Mouse (Mus musculus): ENCODE data around the gene BC030867. TPM values are rescaled to one million over a fixed set of nuclear protein-coding genes. Genes with fewer than 3 reads are reported as not detected.
A peak's percentile ranks its signal among the peaks of the same experiment; 100 is the strongest.

The BC030867 gene
- polyA plus RNA-seq, 1 experiment = 7.2 TPM

DNA sequence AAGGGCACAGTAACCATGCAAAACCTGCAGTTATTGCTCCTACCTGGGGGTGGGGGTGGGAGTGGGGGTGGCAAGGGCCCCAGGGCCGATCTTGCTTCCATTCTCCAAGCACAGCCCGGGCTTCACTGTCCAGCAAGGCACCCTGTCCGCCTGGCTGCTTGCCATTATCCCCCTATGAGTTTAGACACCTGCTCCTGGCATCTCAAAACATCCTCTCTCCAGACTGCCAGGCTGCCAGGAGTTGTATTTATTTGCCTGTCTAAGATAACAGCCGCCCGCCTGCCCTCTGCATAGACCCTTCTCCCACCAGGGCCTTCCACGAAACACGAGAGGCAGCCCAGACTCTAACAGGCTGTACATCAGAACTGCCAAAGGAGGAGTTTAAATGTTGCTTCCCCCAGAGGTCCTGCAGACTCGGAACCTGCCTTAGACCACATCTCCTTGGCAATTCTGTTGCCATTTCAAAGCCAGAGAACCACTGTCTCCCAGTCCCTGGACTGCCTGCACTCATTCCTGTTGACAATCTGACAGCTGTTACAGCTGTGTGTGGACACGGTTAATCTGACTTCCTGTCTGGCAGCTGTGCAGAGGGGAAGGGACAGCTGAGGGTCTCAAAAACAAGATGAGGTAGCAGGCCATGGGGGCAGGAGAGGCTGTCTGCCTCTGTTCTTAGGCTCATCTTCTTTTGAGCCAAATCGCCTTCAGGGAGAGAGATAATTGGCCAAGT, 34.1 kb upstream of the BC030867 start:
- Histone ChIP-seq H3K4me1 (ENCODE audit: control insufficient read depth, insufficient read depth, low read length) (peaks cover 47% of the 10 kb centered on the region), H3K4me3 (ENCODE audit: insufficient read depth, low read length) (no peak overlapping the region), H3K27ac (ENCODE audit: insufficient read depth, low read depth, low read length) (no peak overlapping the region)
- TF ChIP-seq CTCF (IDR thresholded peaks at IDR 0.05; ENCODE audit: low read depth, low read length) = no peak; the same call in 1 of the 2 replicates
- TF ChIP-seq POLR2A (IDR thresholded peaks at IDR 0.05; ENCODE audit: borderline replicate concordance, low read depth, low read length) = no peak

DNA sequence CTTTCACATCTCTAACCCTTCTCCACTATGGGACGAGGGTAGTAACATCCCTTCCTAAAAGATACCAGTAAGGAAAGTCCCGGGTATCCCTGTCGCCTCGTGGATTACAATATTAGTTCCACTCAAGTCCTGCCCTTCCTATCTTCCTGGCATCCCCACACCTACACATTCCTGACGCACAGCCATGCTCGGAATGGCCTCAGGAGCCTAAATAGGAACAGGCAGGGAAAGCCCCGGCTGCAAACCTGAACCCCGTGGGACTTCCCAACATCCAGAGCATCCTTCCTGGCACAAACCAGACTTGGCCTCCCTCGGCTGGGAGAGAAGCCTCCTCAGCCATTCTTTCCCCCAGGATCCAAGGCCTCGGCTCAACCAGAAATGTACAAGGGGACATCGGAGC, 33.2 kb upstream of the BC030867 start:
- peaks cover 50% of the 10 kb centered on the region for H3K4me1 ChIP-seq (ENCODE audit: control insufficient read depth, insufficient read depth, low read length)
- no peak overlapping the region for H3K4me3 ChIP-seq (ENCODE audit: insufficient read depth, low read length)
- H3K27ac ChIP-seq (ENCODE audit: insufficient read depth, low read depth, low read length) = no peak overlapping the region
- TF ChIP-seq CTCF (IDR thresholded peaks at IDR 0.05; ENCODE audit: low read depth, low read length) (no peak), POLR2A (IDR thresholded peaks at IDR 0.05; ENCODE audit: borderline replicate concordance, low read depth, low read length) (no peak)

DNA sequence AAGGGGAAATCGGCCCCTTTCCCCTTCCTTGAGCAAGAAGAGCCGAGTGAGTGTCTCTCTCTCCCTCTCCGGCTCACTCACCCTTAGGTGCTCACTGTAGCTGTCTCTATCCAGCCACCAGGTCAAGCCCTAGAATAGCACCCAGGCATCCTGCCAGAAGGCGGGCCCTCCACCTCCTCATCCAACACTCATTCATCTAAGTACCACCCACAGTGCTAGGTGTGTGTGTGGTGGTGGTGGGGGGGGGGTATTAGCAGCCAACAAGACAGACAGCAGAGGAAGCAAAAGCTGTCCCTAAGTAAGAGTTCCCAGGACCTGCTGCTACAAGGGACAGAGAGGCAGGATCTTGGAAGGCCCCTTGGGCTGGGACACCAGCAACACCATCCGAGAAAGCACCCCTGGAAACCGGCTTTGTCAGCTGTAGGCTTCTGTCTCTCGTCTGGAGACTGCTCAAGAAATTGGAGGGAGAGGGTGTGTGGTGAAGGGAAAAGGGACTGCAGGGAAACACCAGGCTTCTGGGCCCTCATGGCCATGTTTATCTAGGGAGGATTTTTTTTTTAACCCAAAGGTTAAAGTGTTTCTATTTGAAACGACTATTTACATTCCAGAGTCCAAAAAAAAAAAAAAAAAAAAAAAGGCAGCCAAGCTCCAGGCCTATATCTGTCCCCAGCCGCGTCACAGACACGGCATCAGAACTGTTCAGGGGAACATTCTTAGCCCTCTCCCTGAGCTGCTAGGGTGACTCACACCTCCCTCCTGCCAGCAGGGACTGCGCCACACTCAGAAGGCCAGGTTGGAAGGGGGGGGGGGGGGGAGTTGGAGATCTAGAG, 32.4 kb upstream of the BC030867 start:
- H3K27ac ChIP-seq (ENCODE audit: insufficient read depth, low read depth, low read length) = no peak overlapping the region
- no peak overlapping the region for H3K4me3 ChIP-seq (ENCODE audit: insufficient read depth, low read length)
- TF ChIP-seq CTCF (IDR thresholded peaks at IDR 0.05; ENCODE audit: low read depth, low read length) (no peak), POLR2A (IDR thresholded peaks at IDR 0.05; ENCODE audit: borderline replicate concordance, low read depth, low read length) (no peak)
- peaks cover 57% of the 10 kb centered on the region for H3K4me1 ChIP-seq (ENCODE audit: control insufficient read depth, insufficient read depth, low read length)

GRCm38 (mm10) chr11:102216886-102217240, 31.8 kb upstream of the BC030867 start:
- Histone ChIP-seq H3K4me3 (ENCODE audit: insufficient read depth, low read length) (peak overlapping the region; percentile 68; the same call in 1 of the 2 replicates), H3K27ac (ENCODE audit: insufficient read depth, low read depth, low read length) (no peak overlapping the region), H3K4me1 (ENCODE audit: control insufficient read depth, insufficient read depth, low read length) (peaks cover 63% of the 10 kb centered on the region)
- TF ChIP-seq POLR2A (IDR thresholded peaks at IDR 0.05; ENCODE audit: borderline replicate concordance, low read depth, low read length) (no peak), CTCF (IDR thresholded peaks at IDR 0.05; ENCODE audit: low read depth, low read length) (no peak)

- TF ChIP-seq POLR2A (IDR thresholded peaks at IDR 0.05; ENCODE audit: borderline replicate concordance, low read depth, low read length) (no peak), CTCF (IDR thresholded peaks at IDR 0.05; ENCODE audit: low read depth, low read length) (no peak)
- H3K4me3 ChIP-seq (ENCODE audit: insufficient read depth, low read length) = peak overlapping the region; percentile 68
- no peak overlapping the region for H3K27ac ChIP-seq (ENCODE audit: insufficient read depth, low read depth, low read length)
- peaks cover 67% of the 10 kb centered on the region for H3K4me1 ChIP-seq (ENCODE audit: control insufficient read depth, insufficient read depth, low read length)
These were observed 31.3 kb upstream of the BC030867 start for GRCm38 (mm10) chr11:102217396-102217795.

GRCm38 (mm10) chr11:102217876-102218430, 30.7 kb upstream of the BC030867 start:
- TF ChIP-seq POLR2A (IDR thresholded peaks at IDR 0.05; ENCODE audit: borderline replicate concordance, low read depth, low read length) (no peak), CTCF (IDR thresholded peaks at IDR 0.05; ENCODE audit: low read depth, low read length) (no peak)
- Histone ChIP-seq H3K4me3 (ENCODE audit: insufficient read depth, low read length) (peak overlapping the region; percentile 68), H3K4me1 (ENCODE audit: control insufficient read depth, insufficient read depth, low read length) (peaks cover 73% of the 10 kb centered on the region), H3K27ac (ENCODE audit: insufficient read depth, low read depth, low read length) (peak overlapping the region; percentile 82)

DNA sequence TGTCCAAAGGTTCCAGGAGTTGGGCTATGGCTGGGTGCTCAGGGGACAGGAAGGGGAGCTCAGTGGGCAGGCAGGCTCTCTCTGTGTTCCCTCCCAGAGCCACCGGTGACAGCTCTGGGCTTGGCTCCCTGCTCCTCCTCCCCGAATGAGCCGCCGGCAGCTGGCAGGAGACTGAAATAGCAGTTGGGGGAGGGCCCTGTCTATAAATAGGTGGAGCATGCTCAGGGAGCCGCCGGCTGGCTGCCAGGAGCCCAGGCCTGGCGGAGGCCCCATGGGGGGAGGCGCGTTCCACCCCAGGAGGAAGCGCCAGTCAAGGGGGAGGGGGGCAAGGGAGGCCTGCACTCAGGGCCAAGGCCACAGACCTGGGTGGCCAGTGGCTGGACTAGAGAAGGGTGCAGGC, 29.9 kb upstream of the BC030867 start:
- Histone ChIP-seq H3K4me3 (ENCODE audit: insufficient read depth, low read length) (peak overlapping the region; percentile 68), H3K27ac (ENCODE audit: insufficient read depth, low read depth, low read length) (peak overlapping the region; percentile 82), H3K4me1 (ENCODE audit: control insufficient read depth, insufficient read depth, low read length) (peaks cover 74% of the 10 kb centered on the region)
- TF ChIP-seq CTCF (IDR thresholded peaks at IDR 0.05; ENCODE audit: low read depth, low read length) (no peak), POLR2A (IDR thresholded peaks at IDR 0.05; ENCODE audit: borderline replicate concordance, low read depth, low read length) (no peak)

DNA sequence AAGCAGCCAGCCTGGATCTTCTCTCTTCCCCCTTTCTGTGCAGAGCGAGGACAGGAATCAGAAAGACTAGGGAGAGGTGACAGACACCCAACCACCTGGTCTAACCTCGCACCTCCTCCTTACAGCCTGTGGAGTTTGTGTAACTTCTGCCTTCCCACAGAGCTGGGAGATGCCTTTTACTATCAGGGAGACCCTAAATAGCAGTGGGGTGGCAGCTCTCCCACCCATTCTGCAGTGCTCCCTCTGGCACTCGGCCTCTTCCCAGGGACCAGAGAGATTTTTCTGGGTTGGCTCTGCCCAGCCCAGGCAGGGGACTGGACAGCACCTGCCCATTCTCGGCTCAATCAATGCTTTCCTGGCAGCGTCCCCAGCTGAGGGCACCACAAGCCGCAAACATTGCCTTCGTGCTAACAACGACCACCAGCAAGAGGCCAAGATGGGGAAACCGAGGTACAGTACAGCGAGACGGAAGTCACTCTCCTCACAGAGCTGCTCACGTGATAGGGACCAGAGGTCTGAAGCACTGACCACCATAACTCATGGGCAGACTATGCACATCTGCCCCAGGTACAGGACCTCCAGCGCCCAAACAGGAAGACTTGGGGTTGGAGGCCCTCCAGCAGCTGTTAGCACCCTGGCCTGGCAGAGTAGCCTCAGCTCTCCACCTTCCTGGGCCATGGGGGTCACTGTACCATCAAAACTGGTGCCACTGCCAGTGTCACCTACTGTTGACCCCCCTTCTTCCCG, 29.3 kb upstream of the BC030867 start:
- Histone ChIP-seq H3K4me3 (ENCODE audit: insufficient read depth, low read length) (0 out of 2 replicates have a peak overlapping the region, but pooled peaks have one; percentile 1), H3K4me1 (ENCODE audit: control insufficient read depth, insufficient read depth, low read length) (peaks cover 74% of the 10 kb centered on the region), H3K27ac (ENCODE audit: insufficient read depth, low read depth, low read length) (peak overlapping the region; percentile 59)
- TF ChIP-seq POLR2A (IDR thresholded peaks at IDR 0.05; ENCODE audit: borderline replicate concordance, low read depth, low read length) (no peak), CTCF (IDR thresholded peaks at IDR 0.05; ENCODE audit: low read depth, low read length) (no peak)

- no peak for TF ChIP-seq POLR2A (IDR thresholded peaks at IDR 0.05; ENCODE audit: borderline replicate concordance, low read depth, low read length)
- no peak for TF ChIP-seq CTCF (IDR thresholded peaks at IDR 0.05; ENCODE audit: low read depth, low read length)
- Histone ChIP-seq H3K4me1 (ENCODE audit: control insufficient read depth, insufficient read depth, low read length) (peaks cover 69% of the 10 kb centered on the region), H3K27ac (ENCODE audit: insufficient read depth, low read depth, low read length) (no peak overlapping the region), H3K4me3 (ENCODE audit: insufficient read depth, low read length) (no peak overlapping the region)
These were observed 28.7 kb upstream of the BC030867 start for GRCm38 (mm10) chr11:102219994-102220346.

All from bone marrow macrophage, adult 2 months (primary cell).